Mouse (Mus musculus) midbrain, embryonic 16.5 days (tissue): ENCODE data around the gene Myh14. TPM values are rescaled to one million over a fixed set of nuclear protein-coding genes. Genes with fewer than 3 reads are reported as not detected.
A peak's percentile ranks its signal among the peaks of the same experiment; 100 is the strongest.

ENCODE experiments used
- ATAC-seq: fragments of 200-750 bp; cut with Nextera tagmentation; 2 replicates; pipeline ENCODE4 v1.8.0; 2017; ENCODE audit warnings: moderate TSS enrichment
- H3K27ac ChIP-seq: fragments of 300-500 bp; sonication (generic); 2 replicates; pipeline ENCODE4 v1.5.1; 2014; ENCODE audit warnings: mild to moderate bottlenecking, low read length, mixed read lengths
- H3K27me3 ChIP-seq: fragments of 300-500 bp; sonication (generic); 2 replicates; pipeline ENCODE4 v1.6.1; 2014; ENCODE audit warnings: low read depth, low read length, mixed read lengths; ENCODE audit not compliant: control insufficient read depth, insufficient read depth
- H3K36me3 ChIP-seq: fragments of 300-500 bp; sonication (generic); 2 replicates; pipeline ENCODE4 v1.6.1; 2014; ENCODE audit warnings: mild to moderate bottlenecking, low read length, moderate library complexity, mixed read lengths; ENCODE audit not compliant: control insufficient read depth, insufficient read depth
- H3K4me1 ChIP-seq: fragments of 300-500 bp; sonication (generic); 2 replicates; pipeline ENCODE4 v1.6.1; 2014; ENCODE audit warnings: mild to moderate bottlenecking, low read length, mixed read lengths; ENCODE audit not compliant: control insufficient read depth, insufficient read depth
- H3K4me2 ChIP-seq: fragments of 300-500 bp; sonication (generic); 2 replicates; pipeline ENCODE4 v1.6.1; 2014; ENCODE audit warnings: mild to moderate bottlenecking, low read length, mixed read lengths
- H3K4me3 ChIP-seq: fragments of 300-500 bp; sonication (generic); 2 replicates; pipeline ENCODE4 v1.5.1; 2014; ENCODE audit warnings: low read depth, mild to moderate bottlenecking, low read length, moderate library complexity, mixed read lengths
- H3K9ac ChIP-seq: fragments of 300-500 bp; sonication (generic); 2 replicates; pipeline ENCODE4 v1.6.1; 2014; ENCODE audit warnings: low read depth, low read length, mixed read lengths
- H3K9me3 ChIP-seq: fragments of 300-500 bp; sonication (generic); replicated peaks from 2 replicates; pipeline ENCODE4 v1.6.1; 2014; ENCODE audit warnings: mild to moderate bottlenecking, low read length, mixed read lengths; ENCODE audit not compliant: control insufficient read depth, poor library complexity, severe bottlenecking
- WGBS: fragments of 180-500 bp; shearing (Covaris S2); extraction: QIAGEN DNeasy Blood & Tissue Kit; methylation state at CpG from one replicate; pipeline ENCODE4 v1.1.7; 2014; 5-methylcytosine and 5-hydroxymethylcytosine counted together
- polyA plus RNA-seq: library from polyadenylated mRNA; unstranded; fragments of >200 nt; fragmentation: Nextera tagmentation; extraction: Ambion mirVana; gene quantifications from 2 replicates; pipeline ENCODE4 v1.2.1, GENCODE M21; 2015

Myh14 gene
- polyA plus RNA-seq, 1 experiment from 2014 or later: 3.3 TPM

DNA sequence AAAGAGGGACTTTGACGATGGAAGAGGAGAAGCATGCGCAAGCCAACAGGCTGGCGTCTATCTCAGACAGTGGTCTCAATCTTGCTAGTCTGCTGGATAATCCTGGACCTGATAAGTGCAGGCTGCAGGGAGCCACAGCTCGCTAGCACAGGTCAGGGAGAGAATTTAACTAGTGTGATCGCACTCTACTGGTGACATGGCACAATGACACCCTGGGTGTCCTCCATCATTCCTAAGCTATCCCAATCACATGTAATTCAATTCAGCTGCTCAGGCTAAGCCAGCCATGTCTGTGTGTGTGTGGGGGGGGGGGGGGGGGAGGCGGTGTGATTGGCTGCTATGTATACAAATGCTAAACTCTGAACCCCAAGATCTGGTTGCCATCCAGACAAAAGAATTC is 31.3 kb upstream of the Myh14 start:
- peak; percentile 76; the same call in 1 of the 2 replicates for ATAC-seq
- no peak overlapping the region for H3K4me2 ChIP-seq
- WGBS: 7% methylated on average over 6 of the region's 6 CpGs
- no peaks in the 10 kb centered on the region for H3K4me1 ChIP-seq
- H3K27ac ChIP-seq: no peak overlapping the region
- no peaks in the 10 kb centered on the region for H3K36me3 ChIP-seq
- no peak overlapping the region for H3K4me3 ChIP-seq
- H3K9ac ChIP-seq: no peak overlapping the region
- no peaks in the 10 kb centered on the region for H3K27me3 ChIP-seq
- no peaks in the 10 kb centered on the region for H3K9me3 ChIP-seq

- no peaks in the 10 kb centered on the region for H3K36me3 ChIP-seq
- no peaks in the 10 kb centered on the region for H3K9me3 ChIP-seq
- no peaks in the 10 kb centered on the region for H3K27me3 ChIP-seq
- no peak overlapping the region for H3K4me2 ChIP-seq
- no peaks in the 10 kb centered on the region for H3K4me1 ChIP-seq
- WGBS: 68% methylated on average over 7 of the region's 7 CpGs
- H3K4me3 ChIP-seq: no peak overlapping the region
- no peak overlapping the region for H3K9ac ChIP-seq
- no peak overlapping the region for H3K27ac ChIP-seq
- no peak for ATAC-seq
Observed at GRCm38 (mm10) chr7:44697980-44698379, 27.3 kb upstream of the Myh14 start.

DNA sequence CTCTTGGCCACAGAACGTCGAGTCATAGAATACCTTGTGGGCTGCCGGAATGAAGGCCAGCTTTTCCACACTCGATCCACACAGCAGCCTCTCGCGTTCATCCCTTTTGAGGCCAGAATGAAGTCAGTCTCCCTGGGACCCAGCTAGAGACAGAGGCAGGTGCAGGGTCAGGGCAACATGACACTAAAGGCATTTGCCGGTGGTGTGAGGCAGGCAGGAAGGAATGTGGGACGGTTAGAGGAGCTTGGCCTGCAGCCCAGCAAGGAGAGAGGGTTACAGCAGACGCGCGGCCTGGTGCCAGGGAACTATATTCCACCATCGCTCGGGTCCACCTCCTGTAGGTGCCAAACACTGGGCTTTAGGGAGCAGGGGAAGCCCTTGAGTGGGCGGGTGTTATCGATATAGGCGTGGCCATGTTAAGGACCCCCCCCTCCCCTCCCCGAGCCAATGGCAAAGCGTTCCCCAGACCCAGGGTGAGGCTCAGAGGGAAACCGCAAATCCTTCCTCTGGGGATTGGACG is 26.6 kb upstream of the Myh14 start:
- no peak overlapping the region for H3K4me3 ChIP-seq
- H3K4me2 ChIP-seq: no peak overlapping the region
- WGBS: 16% methylated on average over 19 of the region's 20 CpGs
- ATAC-seq: no peak
- H3K4me1 ChIP-seq: no peaks in the 10 kb centered on the region
- no peak overlapping the region for H3K27ac ChIP-seq
- H3K27me3 ChIP-seq: no peaks in the 10 kb centered on the region
- H3K36me3 ChIP-seq: no peaks in the 10 kb centered on the region
- no peaks in the 10 kb centered on the region for H3K9me3 ChIP-seq
- no peak overlapping the region for H3K9ac ChIP-seq

DNA sequence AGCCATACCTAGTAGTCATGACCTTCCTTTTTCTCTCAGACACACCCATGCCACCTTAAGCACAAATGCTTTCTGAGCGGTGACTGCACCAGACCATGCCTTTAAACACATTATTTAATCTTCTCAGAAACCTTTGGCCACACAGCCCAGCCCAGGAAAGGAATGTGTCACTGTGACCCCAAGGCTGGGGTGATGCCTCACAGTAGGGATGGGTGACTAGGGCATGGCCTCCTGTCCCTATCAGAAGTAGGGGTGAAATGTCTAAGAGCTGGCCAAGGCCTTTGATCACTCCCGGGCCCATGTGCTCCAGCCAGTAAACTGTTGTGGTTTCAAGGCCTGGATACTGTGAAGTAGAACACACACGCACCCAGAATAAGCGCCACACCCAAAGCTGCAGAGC is 24.6 kb upstream of the Myh14 start:
- Histone ChIP-seq H3K9ac (no peak overlapping the region), H3K4me3 (no peak overlapping the region), H3K4me2 (no peak overlapping the region), H3K4me1 (no peaks in the 10 kb centered on the region), H3K36me3 (no peaks in the 10 kb centered on the region), H3K27ac (no peak overlapping the region), H3K9me3 (no peaks in the 10 kb centered on the region), H3K27me3 (no peaks in the 10 kb centered on the region)
- WGBS: 88% methylated on average over 4 of the region's 4 CpGs
- no peak for ATAC-seq

- Histone ChIP-seq H3K27ac (no peak overlapping the region), H3K9ac (no peak overlapping the region), H3K27me3 (no peaks in the 10 kb centered on the region), H3K9me3 (no peaks in the 10 kb centered on the region), H3K4me3 (no peak overlapping the region), H3K4me2 (no peak overlapping the region), H3K4me1 (no peaks in the 10 kb centered on the region), H3K36me3 (no peaks in the 10 kb centered on the region)
- WGBS: 75% methylated on average over 10 of the region's 10 CpGs
- ATAC-seq: no peak
Observed at GRCm38 (mm10) chr7:44693427-44694175, 23.0 kb upstream of the Myh14 start.

GRCm38 (mm10) chr7:44689331-44689730 is 18.7 kb upstream of the Myh14 start:
- Histone ChIP-seq H3K9ac (no peak overlapping the region), H3K4me3 (no peak overlapping the region), H3K27me3 (no peaks in the 10 kb centered on the region), H3K9me3 (no peaks in the 10 kb centered on the region), H3K4me1 (peaks cover 2% of the 10 kb centered on the region; the same call in 1 of the 2 replicates), H3K27ac (no peak overlapping the region), H3K36me3 (no peaks in the 10 kb centered on the region), H3K4me2 (no peak overlapping the region)
- no peak for ATAC-seq
- WGBS: 92% methylated on average over 7 of the region's 7 CpGs

DNA sequence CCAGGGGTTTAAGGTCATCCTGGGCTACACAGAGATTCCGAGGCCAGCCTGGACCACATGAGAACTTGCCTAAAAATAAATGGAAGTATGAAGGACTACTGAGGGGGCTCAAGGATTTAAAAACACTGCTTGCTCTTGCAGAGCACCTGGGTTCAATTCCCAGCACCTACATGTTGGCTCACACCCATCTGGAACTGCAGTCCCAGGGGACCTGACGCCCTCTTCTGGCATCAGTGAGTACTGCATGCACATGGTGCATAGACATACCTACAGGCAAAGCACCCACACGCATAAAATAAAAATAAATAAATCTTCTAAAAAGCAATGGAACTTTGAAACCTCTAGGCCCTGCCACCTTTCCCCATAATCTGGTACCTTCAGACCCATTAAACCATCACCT is 18.2 kb upstream of the Myh14 start:
- no peaks in the 10 kb centered on the region for H3K36me3 ChIP-seq
- no peaks in the 10 kb centered on the region for H3K27me3 ChIP-seq
- ATAC-seq: no peak
- no peak overlapping the region for H3K4me2 ChIP-seq
- H3K9ac ChIP-seq: no peak overlapping the region
- no peak overlapping the region for H3K27ac ChIP-seq
- WGBS: 69% methylated on average over 3 of the region's 3 CpGs
- H3K4me1 ChIP-seq: peaks cover 2% of the 10 kb centered on the region; the same call in 1 of the 2 replicates
- H3K4me3 ChIP-seq: no peak overlapping the region
- no peaks in the 10 kb centered on the region for H3K9me3 ChIP-seq

- peaks cover 2% of the 10 kb centered on the region; the same call in 1 of the 2 replicates for H3K4me1 ChIP-seq
- H3K27ac ChIP-seq: no peak overlapping the region
- peak; percentile 56 for ATAC-seq
Observed at GRCm38 (mm10) chr7:44685531-44686402, 15.1 kb upstream of the Myh14 start.

GRCm38 (mm10) chr7:44683656-44684055 is 13.0 kb upstream of the Myh14 start:
- Histone ChIP-seq H3K4me3 (no peak overlapping the region), H3K4me1 (peaks cover 2% of the 10 kb centered on the region; the same call in 1 of the 2 replicates), H3K27ac (no peak overlapping the region), H3K9me3 (no peaks in the 10 kb centered on the region), H3K27me3 (no peaks in the 10 kb centered on the region), H3K4me2 (no peak overlapping the region), H3K9ac (no peak overlapping the region), H3K36me3 (no peaks in the 10 kb centered on the region)
- ATAC-seq: no peak
- 84% methylated on average over 8 of the region's 8 CpGs for WGBS

More at GRCm38 (mm10) chr7:44685531-44686402, 15.1 kb upstream of the Myh14 start:
- Histone ChIP-seq H3K36me3 (no peaks in the 10 kb centered on the region), H3K9me3 (no peaks in the 10 kb centered on the region), H3K9ac (no peak overlapping the region), H3K4me2 (no peak overlapping the region), H3K4me3 (no peak overlapping the region), H3K27me3 (no peaks in the 10 kb centered on the region)
- WGBS: 54% methylated on average over 17 of the region's 17 CpGs
